Mouse (Mus musculus) bone marrow macrophage, adult 2 months (primary cell): Measurements from ENCODE around the gene Cyb561d2.

Source experiments
- CTCF ChIP-seq: IDR thresholded peaks from 2 replicates; pipeline ENCODE4 v1.5.1; 2012; ENCODE audit warnings: low read depth, mild to moderate bottlenecking, low read length, moderate library complexity
- POLR2A ChIP-seq: IDR thresholded peaks from 2 replicates; pipeline ENCODE4 v1.6.1; 2012; ENCODE audit warnings: mild to moderate bottlenecking, low read depth, low read length, borderline replicate concordance

- no peak for TF ChIP-seq POLR2A
- peak; percentile 66 for TF ChIP-seq CTCF
These were observed 24.2 kb upstream of the Cyb561d2 start for GRCm38 (mm10) chr9:107566041-107566709.
